Mouse (Mus musculus) neural tube, embryonic 15.5 days (tissue): ENCODE data around the gene Aamp. TPM values are rescaled to one million over a fixed set of nuclear protein-coding genes. Genes with fewer than 3 reads are reported as not detected.
A peak's percentile ranks its signal among the peaks of the same experiment; 100 is the strongest.
"Not testable (repeated sequence)": the region's sequence is repeated elsewhere in the genome, so short reads cannot be mapped to it uniquely, and the experiment has no call there.

Source experiments
- ATAC-seq: fragments of 200-750 bp; cut with Nextera tagmentation; 2 replicates; pipeline ENCODE4 v1.8.0; 2017; ENCODE audit warnings: mild to moderate bottlenecking, moderate TSS enrichment, moderate library complexity; ENCODE audit not compliant: low FRiP score
- H3K27ac ChIP-seq: fragments of 300-500 bp; sonication (generic); replicated peaks from 2 replicates; pipeline ENCODE4 v1.5.1; 2015; ENCODE audit warnings: mild to moderate bottlenecking, inconsistent platforms
- H3K27me3 ChIP-seq: fragments of 300-500 bp; sonication (generic); replicated peaks from 2 replicates; pipeline ENCODE4 v1.6.1; 2015; ENCODE audit warnings: inconsistent platforms
- H3K36me3 ChIP-seq: fragments of 300-500 bp; sonication (generic); 2 replicates; pipeline ENCODE4 v1.6.1; 2015; ENCODE audit warnings: inconsistent platforms
- H3K4me1 ChIP-seq: fragments of 300-500 bp; sonication (generic); 2 replicates; pipeline ENCODE4 v1.6.1; 2015; ENCODE audit warnings: inconsistent platforms
- H3K4me2 ChIP-seq: fragments of 300-500 bp; sonication (generic); 2 replicates; pipeline ENCODE4 v1.6.1; 2015; ENCODE audit warnings: inconsistent platforms, mild to moderate bottlenecking, moderate library complexity
- H3K4me3 ChIP-seq: fragments of 300-500 bp; sonication (generic); replicated peaks from 2 replicates; pipeline ENCODE4 v1.5.1; 2015; ENCODE audit warnings: mild to moderate bottlenecking, inconsistent platforms
- H3K9ac ChIP-seq: fragments of 300-500 bp; sonication (generic); replicated peaks from 2 replicates; pipeline ENCODE4 v1.6.1; 2015; ENCODE audit warnings: mild to moderate bottlenecking, inconsistent platforms
- H3K9me3 ChIP-seq: fragments of 300-500 bp; sonication (generic); replicated peaks from 2 replicates; pipeline ENCODE4 v1.6.1; 2016; ENCODE audit warnings: inconsistent platforms
- WGBS: fragments of 180-500 bp; shearing (Covaris S2); methylation state at CpG from one replicate; pipeline ENCODE4 v1.1.7; 2015; ENCODE audit warnings: mixed read lengths; 5-methylcytosine and 5-hydroxymethylcytosine counted together
- polyA plus RNA-seq: library from polyadenylated mRNA; unstranded; fragments of >200 nt; fragmentation: Nextera tagmentation; extraction: Ambion mirVana; gene quantifications from 2 replicates; pipeline ENCODE4 v1.2.1, GENCODE M21; 2015

Aamp gene
- polyA plus RNA-seq, result 209 and 236 TPM in 2 replicates

- H3K36me3 ChIP-seq, result peaks cover 42% of the 10 kb centered on the region
- H3K4me1 ChIP-seq, result peaks cover 57% of the 10 kb centered on the region
- peak within 1 kb of the TSS; percentile 86 for H3K4me2 ChIP-seq
- peak within 1 kb of the TSS; percentile 87 for H3K27ac ChIP-seq
- no peaks in the 10 kb centered on the region for H3K27me3 ChIP-seq
- peak within 1 kb of the TSS; percentile 78 for H3K9ac ChIP-seq
- peak; percentile 96 for ATAC-seq
- no peaks in the 10 kb centered on the region for H3K9me3 ChIP-seq
- under 1% methylated on average over 56 of the region's 56 CpGs for WGBS
- peak within 1 kb of the TSS; percentile 80 for H3K4me3 ChIP-seq
Measured at GRCm38 (mm10) chr1:74284543-74285160, at the start of gene Aamp, which contains the start of gene Pnkd. Aamp (minus strand) TSS chr1:74284738. Pnkd (plus strand) TSS chr1:74284930.

- H3K9me3 ChIP-seq, result no peaks in the 10 kb centered on the region
Measured at GRCm38 (mm10) chr1:74332930-74333329, 48.4 kb upstream of the Aamp start.

GRCm38 (mm10) chr1:74332241-74332763 is 47.8 kb upstream of the Aamp start:
- Histone ChIP-seq H3K4me2 (peak overlapping the region; percentile 87), H3K36me3 (no peaks in the 10 kb centered on the region; the same call in 1 of the 2 replicates), H3K27me3 (no peaks in the 10 kb centered on the region), H3K27ac (peak overlapping the region; percentile 83), H3K4me1 (peaks cover 18% of the 10 kb centered on the region), H3K9me3 (no peaks in the 10 kb centered on the region), H3K9ac (peak overlapping the region; percentile 60), H3K4me3 (peak overlapping the region; percentile 57)
- peak; percentile 95 for ATAC-seq
- under 1% methylated on average over 36 of the region's 36 CpGs for WGBS

More at GRCm38 (mm10) chr1:74332930-74333329, 48.4 kb upstream of the Aamp start:
- Histone ChIP-seq H3K4me1 (peaks cover 18% of the 10 kb centered on the region), H3K4me3 (peak overlapping the region; percentile 57), H3K4me2 (peak overlapping the region; percentile 87), H3K9ac (peak overlapping the region; percentile 60), H3K36me3 (no peaks in the 10 kb centered on the region; the same call in 1 of the 2 replicates), H3K27me3 (no peaks in the 10 kb centered on the region), H3K27ac (peak overlapping the region; percentile 83)
- 5% methylated on average over 9 of the region's 9 CpGs for WGBS
- peak; percentile 11; the same call in 1 of the 2 replicates for ATAC-seq

- no peak for ATAC-seq
- Histone ChIP-seq H3K36me3 (no peaks in the 10 kb centered on the region; the same call in 1 of the 2 replicates), H3K27ac (0 out of 2 replicates have a peak overlapping the region, but pooled peaks have one; percentile 83), H3K27me3 (no peaks in the 10 kb centered on the region), H3K4me2 (no peak overlapping the region), H3K4me3 (no peak overlapping the region), H3K4me1 (peaks cover 18% of the 10 kb centered on the region), H3K9me3 (no peaks in the 10 kb centered on the region), H3K9ac (no peak overlapping the region)
- WGBS, result 82% methylated on average over 4 of the region's 4 CpGs
Measured at GRCm38 (mm10) chr1:74331046-74331681, 46.6 kb upstream of the Aamp start.

- H3K27ac ChIP-seq, result 0 out of 2 replicates have a peak overlapping the region, but pooled peaks have one; percentile 30
- H3K9ac ChIP-seq, result no peak overlapping the region
- no peaks in the 10 kb centered on the region for H3K9me3 ChIP-seq
- 80% methylated on average over 7 of the region's 7 CpGs for WGBS
- no peaks in the 10 kb centered on the region for H3K27me3 ChIP-seq
- ATAC-seq, result no peak
- H3K36me3 ChIP-seq, result no peaks in the 10 kb centered on the region; the same call in 1 of the 2 replicates
- H3K4me3 ChIP-seq, result no peak overlapping the region
- no peak overlapping the region for H3K4me2 ChIP-seq
- H3K4me1 ChIP-seq, result peaks cover 18% of the 10 kb centered on the region
Measured at GRCm38 (mm10) chr1:74329899-74330431, 45.4 kb upstream of the Aamp start.

- H3K27me3 ChIP-seq, H3K4me3 ChIP-seq, H3K4me2 ChIP-seq, H3K9ac ChIP-seq, H3K36me3 ChIP-seq, ATAC-seq, H3K4me1 ChIP-seq, H3K9me3 ChIP-seq, H3K27ac ChIP-seq: not testable (repeated sequence)
- 78% methylated on average over 2 of the region's 2 CpGs for WGBS
Measured at GRCm38 (mm10) chr1:74326916-74327315, 42.4 kb upstream of the Aamp start.

GRCm38 (mm10) chr1:74321396-74321795 is 36.9 kb upstream of the Aamp start:
- H3K9me3 ChIP-seq, result no peaks in the 10 kb centered on the region
- no peaks in the 10 kb centered on the region for H3K27me3 ChIP-seq
- no peak for ATAC-seq
- no peak overlapping the region for H3K9ac ChIP-seq
- no peak overlapping the region for H3K4me2 ChIP-seq
- no peak overlapping the region for H3K4me3 ChIP-seq
- H3K4me1 ChIP-seq, result no peaks in the 10 kb centered on the region
- no peak overlapping the region for H3K27ac ChIP-seq
- no peaks in the 10 kb centered on the region for H3K36me3 ChIP-seq
- WGBS, result 88% methylated on average over 3 of the region's 3 CpGs

- ATAC-seq, result no peak
- no peak overlapping the region for H3K9ac ChIP-seq
- H3K4me2 ChIP-seq, result no peak overlapping the region
- H3K9me3 ChIP-seq, result no peaks in the 10 kb centered on the region
- H3K4me1 ChIP-seq, result no peaks in the 10 kb centered on the region
- H3K27ac ChIP-seq, result no peak overlapping the region
- H3K4me3 ChIP-seq, result no peak overlapping the region
- H3K36me3 ChIP-seq, result no peaks in the 10 kb centered on the region
- no peaks in the 10 kb centered on the region for H3K27me3 ChIP-seq
- WGBS, result 94% methylated on average over 3 of the region's 3 CpGs
Measured at GRCm38 (mm10) chr1:74318711-74319110, 34.2 kb upstream of the Aamp start.

GRCm38 (mm10) chr1:74316114-74316827 is 31.7 kb upstream of the Aamp start:
- Histone ChIP-seq H3K27me3 (no peaks in the 10 kb centered on the region), H3K36me3 (no peaks in the 10 kb centered on the region), H3K27ac (no peak overlapping the region), H3K4me1 (no peaks in the 10 kb centered on the region), H3K9me3 (no peaks in the 10 kb centered on the region), H3K4me3 (no peak overlapping the region), H3K9ac (no peak overlapping the region), H3K4me2 (no peak overlapping the region)
- ATAC-seq, result no peak
- 85% methylated on average over 4 of the region's 4 CpGs for WGBS

GRCm38 (mm10) chr1:74314796-74315195 is 30.3 kb upstream of the Aamp start:
- no peak overlapping the region for H3K4me3 ChIP-seq
- no peak overlapping the region for H3K27ac ChIP-seq
- H3K4me1 ChIP-seq, result no peaks in the 10 kb centered on the region
- H3K9ac ChIP-seq, result no peak overlapping the region
- ATAC-seq, result no peak
- no peaks in the 10 kb centered on the region for H3K36me3 ChIP-seq
- no peaks in the 10 kb centered on the region for H3K9me3 ChIP-seq
- no peaks in the 10 kb centered on the region for H3K27me3 ChIP-seq
- no peak overlapping the region for H3K4me2 ChIP-seq
- 94% methylated on average over 3 of the region's 3 CpGs for WGBS

GRCm38 (mm10) chr1:74313049-74313692 is 28.6 kb upstream of the Aamp start:
- Histone ChIP-seq H3K9me3 (no peaks in the 10 kb centered on the region), H3K4me1 (no peaks in the 10 kb centered on the region), H3K9ac (no peak overlapping the region), H3K27me3 (no peaks in the 10 kb centered on the region), H3K27ac (no peak overlapping the region), H3K4me2 (no peak overlapping the region), H3K36me3 (no peaks in the 10 kb centered on the region), H3K4me3 (no peak overlapping the region)
- whole genome bisulfite sequencing, result 2% methylated on average over 3 of the region's 3 CpGs
- ATAC-seq, result peak; percentile 57; the same call in 1 of the 2 replicates
